Mouse (Mus musculus) embryonic facial prominence, embryonic 14.5 days (tissue): ENCODE results near the gene Socs3. TPM values are rescaled to one million over a fixed set of nuclear protein-coding genes. Genes with fewer than 3 reads are reported as not detected.

ENCODE experiments used
- ATAC-seq: fragments of 200-750 bp; cut with Nextera tagmentation; 2 replicates; pipeline ENCODE4 v1.8.0; 2017; ENCODE audit warnings: low read depth, moderate number of reproducible peaks, moderate TSS enrichment
- DNase-seq: peaks from one replicate; pipeline ENCODE4 v3.0.0-alpha.2; 2015; ENCODE audit warnings: low spot score
- H3K27ac ChIP-seq: fragments of 300-500 bp; sonication (generic); replicated peaks from 2 replicates; pipeline ENCODE4 v1.5.1; 2014; ENCODE audit warnings: low read depth, mild to moderate bottlenecking, low read length, moderate library complexity
- H3K27me3 ChIP-seq: fragments of 300-500 bp; sonication (generic); replicated peaks from 2 replicates; pipeline ENCODE4 v1.6.1; 2014; ENCODE audit warnings: low read length; ENCODE audit not compliant: control insufficient read depth, insufficient read depth
- H3K36me3 ChIP-seq: fragments of 300-500 bp; sonication (generic); 2 replicates; pipeline ENCODE4 v1.6.1; 2014; ENCODE audit warnings: low read length, mixed read lengths; ENCODE audit not compliant: control insufficient read depth, insufficient read depth
- H3K4me1 ChIP-seq: fragments of 300-500 bp; sonication (generic); 2 replicates; pipeline ENCODE4 v1.6.1; 2014; ENCODE audit warnings: antibody characterized with exemption, low read length; ENCODE audit not compliant: control insufficient read depth, insufficient read depth
- H3K4me2 ChIP-seq: fragments of 300-500 bp; sonication (generic); 2 replicates; pipeline ENCODE4 v1.6.1; 2014; ENCODE audit warnings: low read depth, mild to moderate bottlenecking, low read length, moderate library complexity, mixed read lengths
- H3K4me3 ChIP-seq: fragments of 300-500 bp; sonication (generic); 2 replicates; pipeline ENCODE4 v1.5.1; 2014; ENCODE audit warnings: low read depth, mild to moderate bottlenecking, low read length
- H3K9ac ChIP-seq: fragments of 300-500 bp; sonication (generic); 2 replicates; pipeline ENCODE4 v1.6.1; 2014; ENCODE audit warnings: low read depth, mild to moderate bottlenecking, low read length, moderate library complexity, mixed read lengths
- H3K9me3 ChIP-seq: fragments of 300-500 bp; sonication (generic); 2 replicates; pipeline ENCODE4 v1.6.1; 2016; ENCODE audit warnings: low read length; ENCODE audit not compliant: control insufficient read depth
- WGBS: fragments of 180-500 bp; shearing (Covaris S2); extraction: QIAGEN DNeasy Blood & Tissue Kit; methylation state at CpG from one replicate; pipeline ENCODE4 v1.1.7; 2014; 5-methylcytosine and 5-hydroxymethylcytosine counted together
- polyA plus RNA-seq: library from polyadenylated mRNA; unstranded; fragments of >200 nt; fragmentation: Nextera tagmentation; extraction: Ambion mirVana; gene quantifications from 2 replicates; pipeline ENCODE4 v1.2.1, GENCODE M21; 2014

The Socs3 gene
- 6.8 and 8.3 TPM in 2 replicates for polyA plus RNA-seq

GRCm38 (mm10) chr11:117969945-117970872, at the start of gene Socs3:
Gene Socs3, minus strand, starts transcription at chr11:117970047.
- ATAC-seq (peak; percentile 28; the same call in 1 of the 2 replicates), DNase-seq (peak; percentile 95)
- Histone ChIP-seq H3K36me3 (peaks cover 10% of the 10 kb centered on the region; the same call in 1 of the 2 replicates), H3K4me2 (peak within 1 kb of the TSS; percentile 83), H3K9me3 (no peaks in the 10 kb centered on the region), H3K27ac (peak within 1 kb of the TSS; percentile 96), H3K4me3 (peak within 1 kb of the TSS; percentile 76), H3K9ac (peak within 1 kb of the TSS; percentile 92), H3K4me1 (peaks cover 35% of the 10 kb centered on the region), H3K27me3 (peaks cover 5% of the 10 kb centered on the region; the same call in 1 of the 2 replicates)
- 12% methylated on average over 21 of the region's 21 CpGs for WGBS

- Histone ChIP-seq H3K27ac (no peak overlapping the region), H3K4me3 (no peak overlapping the region), H3K4me2 (no peak overlapping the region), H3K9me3 (0 out of 2 replicates have a peak, but pooled peaks cover 5% of the 10 kb centered on the region), H3K27me3 (no peaks in the 10 kb centered on the region), H3K4me1 (no peaks in the 10 kb centered on the region), H3K9ac (no peak overlapping the region), H3K36me3 (peaks cover 47% of the 10 kb centered on the region)
- ATAC-seq, result no peak
- WGBS, result 96% methylated on average over 4 of the region's 4 CpGs
- DNase-seq, result no peak
These were observed 48.5 kb upstream of the Socs3 start for GRCm38 (mm10) chr11:118018328-118018727.

- H3K4me2 ChIP-seq, result no peak overlapping the region
- WGBS, result 83% methylated on average over 8 of the region's 8 CpGs
- no peak overlapping the region for H3K4me3 ChIP-seq
- no peak for ATAC-seq
- DNase-seq, result no peak
- 0 out of 2 replicates have a peak, but pooled peaks cover 5% of the 10 kb centered on the region for H3K9me3 ChIP-seq
- H3K27ac ChIP-seq, result no peak overlapping the region
- no peak overlapping the region for H3K9ac ChIP-seq
- peaks cover 38% of the 10 kb centered on the region for H3K36me3 ChIP-seq
- H3K27me3 ChIP-seq, result no peaks in the 10 kb centered on the region
- H3K4me1 ChIP-seq, result no peaks in the 10 kb centered on the region
These were observed 45.7 kb upstream of the Socs3 start for GRCm38 (mm10) chr11:118015381-118016145.

GRCm38 (mm10) chr11:118014391-118014995, 44.6 kb upstream of the Socs3 start:
- 78% methylated on average over 12 of the region's 12 CpGs for WGBS
- Histone ChIP-seq H3K4me1 (peaks cover 5% of the 10 kb centered on the region; the same call in 1 of the 2 replicates), H3K9me3 (0 out of 2 replicates have a peak, but pooled peaks cover 5% of the 10 kb centered on the region), H3K4me2 (no peak overlapping the region), H3K27me3 (no peaks in the 10 kb centered on the region), H3K4me3 (no peak overlapping the region), H3K36me3 (peaks cover 33% of the 10 kb centered on the region), H3K27ac (no peak overlapping the region), H3K9ac (no peak overlapping the region)
- ATAC-seq, result no peak
- DNase-seq, result no peak

GRCm38 (mm10) chr11:118013339-118013738, 43.5 kb upstream of the Socs3 start:
- ATAC-seq (no peak), DNase-seq (no peak)
- Histone ChIP-seq H3K27ac (no peak overlapping the region), H3K9me3 (0 out of 2 replicates have a peak, but pooled peaks cover 4% of the 10 kb centered on the region), H3K4me2 (no peak overlapping the region), H3K4me1 (peaks cover 11% of the 10 kb centered on the region; the same call in 1 of the 2 replicates), H3K4me3 (no peak overlapping the region), H3K36me3 (peaks cover 22% of the 10 kb centered on the region), H3K9ac (0 out of 2 replicates have a peak overlapping the region, but pooled peaks have one; percentile 14), H3K27me3 (no peaks in the 10 kb centered on the region)
- 68% methylated on average over 2 of the region's 2 CpGs for WGBS

GRCm38 (mm10) chr11:118012595-118012994, 42.7 kb upstream of the Socs3 start:
- Histone ChIP-seq H3K27ac (no peak overlapping the region), H3K36me3 (peaks cover 15% of the 10 kb centered on the region), H3K9me3 (no peaks in the 10 kb centered on the region), H3K4me1 (peaks cover 14% of the 10 kb centered on the region; the same call in 1 of the 2 replicates), H3K9ac (no peak overlapping the region), H3K27me3 (no peaks in the 10 kb centered on the region), H3K4me2 (no peak overlapping the region), H3K4me3 (no peak overlapping the region)
- DNase-seq (no peak), ATAC-seq (no peak)
- 64% methylated on average over 1 of the region's 1 CpGs for WGBS

- no peaks in the 10 kb centered on the region for H3K9me3 ChIP-seq
- H3K36me3 ChIP-seq, result peaks cover 31% of the 10 kb centered on the region
- WGBS, result 52% methylated on average over 4 of the region's 4 CpGs
- no peak overlapping the region for H3K4me2 ChIP-seq
- no peak overlapping the region for H3K9ac ChIP-seq
- peak; percentile 10; the same call in 1 of the 2 replicates for ATAC-seq
- no peak overlapping the region for H3K4me3 ChIP-seq
- H3K4me1 ChIP-seq, result peaks cover 18% of the 10 kb centered on the region; the same call in 1 of the 2 replicates
- H3K27me3 ChIP-seq, result no peaks in the 10 kb centered on the region
- H3K27ac ChIP-seq, result no peak overlapping the region
- DNase-seq, result no peak
These were observed 40.2 kb upstream of the Socs3 start for GRCm38 (mm10) chr11:118009865-118010571.
